9 mouse cellular contexts compared by ENCODE assay signal in the genomic region with DNA sequence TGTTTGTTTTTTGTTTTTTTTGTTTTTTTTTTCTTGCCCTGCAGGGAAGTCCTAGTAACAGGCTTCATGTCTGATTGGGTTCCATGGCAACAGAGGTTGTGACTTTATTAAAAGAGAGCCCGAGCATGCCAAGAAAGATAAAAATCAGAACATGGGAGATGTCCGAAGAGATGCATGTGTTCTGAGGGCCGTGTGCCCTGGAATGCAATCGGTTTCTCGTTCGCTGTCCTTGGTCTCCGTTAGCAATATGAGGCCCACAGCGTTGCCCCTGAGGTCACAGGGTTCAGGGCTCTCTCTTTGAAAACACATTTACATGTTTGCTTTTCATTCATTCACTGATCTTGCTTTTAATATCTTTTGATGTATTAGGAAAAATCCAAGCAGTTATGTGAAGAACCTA.
DNase-seq lines count a peak whose midpoint lies in the region; ATAC-seq and TF ChIP-seq lines count a peak whose summit lies in the region.
"Had no signal": no experiment of that assay in that cellular context is flagged by ENCODE, and none has a peak within 500 bp of the region (broad histone marks: within the 10 kb centered on the region; RNA-seq: fewer than 3 reads in every experiment).

No protein-coding gene starts in this region.

- no peak overlapping the region for H3K27ac ChIP-seq in kidney, embryonic 14.5 days (ENCODE audit: low read depth, low read length)
- no peak overlapping the region for H3K27ac ChIP-seq in hindbrain, embryonic 14.5 days
- H3K27ac ChIP-seq in midbrain, postnatal 0 days (ENCODE audit: low read depth, low read length) = 0 out of 2 replicates have a peak overlapping the region, but pooled peaks have one; percentile 57

- no peak overlapping the region for H3K9ac ChIP-seq in kidney, embryonic 14.5 days (ENCODE audit: low read depth, low read length)
- H3K9ac ChIP-seq in hindbrain, embryonic 14.5 days = peak overlapping the region; percentile 28; the same call in 1 of the 2 replicates
- no peak overlapping the region for H3K9ac ChIP-seq in midbrain, postnatal 0 days (replicated peaks; ENCODE audit: low read length, poor library complexity, severe bottlenecking)

- DNase-seq in kidney, adult 11 months = no peak
- DNase-seq in embryo, embryonic 10.5 days (ENCODE audit: low spot score) = peak; percentile 53
- no peak for DNase-seq in hindbrain, embryonic 14.5 days (ENCODE audit: low spot score)
- DNase-seq in midbrain, postnatal 0 days (ENCODE audit: low spot score) = no peak
- DNase-seq in cerebellum, postnatal 25 days = no peak
- DNase-seq in cerebellum, adult 11-12 months = no peak
- DNase-seq in adrenal gland, postnatal 14 days = no peak
- DNase-seq: cerebellum, postnatal 36 days had no signal

- 10% methylated on average over 8 of the region's 8 CpGs for WGBS in kidney, embryonic 14.5 days
- WGBS in hindbrain, embryonic 14.5 days = 12% methylated on average over 8 of the region's 8 CpGs
- 16% methylated on average over 8 of the region's 8 CpGs for WGBS in midbrain, postnatal 0 days

- no peaks in the 10 kb centered on the region for H3K36me3 ChIP-seq in kidney, embryonic 14.5 days (ENCODE audit: control insufficient read depth, insufficient read depth, low read length)
- H3K36me3 ChIP-seq in hindbrain, embryonic 14.5 days (replicated peaks; ENCODE audit: control insufficient read depth, insufficient read depth) = no peaks in the 10 kb centered on the region
- no peaks in the 10 kb centered on the region for H3K36me3 ChIP-seq in midbrain, postnatal 0 days (ENCODE audit: insufficient read depth, low read length)

- peaks cover 6% of the 10 kb centered on the region; the same call in 1 of the 2 replicates for H3K9me3 ChIP-seq in kidney, embryonic 14.5 days (ENCODE audit: control insufficient read depth, low read length)
- 0 out of 2 replicates have a peak, but pooled peaks cover 8% of the 10 kb centered on the region for H3K9me3 ChIP-seq in hindbrain, embryonic 14.5 days (ENCODE audit: control insufficient read depth, low read length)
- H3K9me3 ChIP-seq in midbrain, postnatal 0 days (ENCODE audit: low read length) = 0 out of 2 replicates have a peak, but pooled peaks cover 3% of the 10 kb centered on the region

- H3K4me2 ChIP-seq in kidney, embryonic 14.5 days (replicated peaks; ENCODE audit: low read depth, low read length) = peak overlapping the region; percentile 4; the same call in 1 of the 2 replicates
- 0 out of 2 replicates have a peak overlapping the region, but pooled peaks have one; percentile 32 for H3K4me2 ChIP-seq in hindbrain, embryonic 14.5 days (replicated peaks)
- H3K4me2 ChIP-seq in midbrain, postnatal 0 days (ENCODE audit: low read depth, low read length, poor library complexity, severe bottlenecking) = peak overlapping the region; percentile 30

- TF ChIP-seq CTCF in midbrain, postnatal 0 days (IDR thresholded peaks at IDR 0.05) = no peak

- no peaks in the 10 kb centered on the region for H3K27me3 ChIP-seq in kidney, embryonic 14.5 days (ENCODE audit: control insufficient read depth, insufficient read depth, low read length)
- no peaks in the 10 kb centered on the region for H3K27me3 ChIP-seq in hindbrain, embryonic 14.5 days (ENCODE audit: control insufficient read depth, insufficient read depth, low read length)
- no peaks in the 10 kb centered on the region for H3K27me3 ChIP-seq in midbrain, postnatal 0 days (ENCODE audit: insufficient read depth, low read length)

- H3K4me1 ChIP-seq in kidney, embryonic 14.5 days (ENCODE audit: control insufficient read depth, insufficient read depth, low read length) = peaks cover 5% of the 10 kb centered on the region
- peaks cover 25% of the 10 kb centered on the region for H3K4me1 ChIP-seq in hindbrain, embryonic 14.5 days (replicated peaks; ENCODE audit: control insufficient read depth, insufficient read depth, low read length)
- H3K4me1 ChIP-seq in midbrain, postnatal 0 days (ENCODE audit: insufficient read depth, low read length) = peaks cover 10% of the 10 kb centered on the region; the same call in 1 of the 2 replicates

- ATAC-seq in kidney, embryonic 14.5 days (ENCODE audit: low FRiP score, low TSS enrichment) = no peak
- ATAC-seq in hindbrain, embryonic 14.5 days (ENCODE audit: low FRiP score) = no peak
- ATAC-seq in midbrain, postnatal 0 days (ENCODE audit: low FRiP score) = no peak

- no peak overlapping the region for H3K4me3 ChIP-seq in kidney, embryonic 14.5 days (ENCODE audit: low read length)
- no peak overlapping the region for H3K4me3 ChIP-seq in hindbrain, embryonic 14.5 days (replicated peaks; ENCODE audit: low read length)
- no peak overlapping the region for H3K4me3 ChIP-seq in midbrain, postnatal 0 days (ENCODE audit: low read depth, low read length)
